Mouse (Mus musculus): ENCODE measurements at regions not wholly inside any gene's neighbourhood (a gene's known extent, or its start where the extent isn't known, plus 50 kb on each side); places are given as distances from the start of the nearest gene placed in this dataset.

- peak in 1 of 2 experiments; percentile 10 for DNase-seq
These were observed 893.5 kb upstream of the Car8 start for GRCm38 (mm10) chr4:9132356-9132755.

DNA sequence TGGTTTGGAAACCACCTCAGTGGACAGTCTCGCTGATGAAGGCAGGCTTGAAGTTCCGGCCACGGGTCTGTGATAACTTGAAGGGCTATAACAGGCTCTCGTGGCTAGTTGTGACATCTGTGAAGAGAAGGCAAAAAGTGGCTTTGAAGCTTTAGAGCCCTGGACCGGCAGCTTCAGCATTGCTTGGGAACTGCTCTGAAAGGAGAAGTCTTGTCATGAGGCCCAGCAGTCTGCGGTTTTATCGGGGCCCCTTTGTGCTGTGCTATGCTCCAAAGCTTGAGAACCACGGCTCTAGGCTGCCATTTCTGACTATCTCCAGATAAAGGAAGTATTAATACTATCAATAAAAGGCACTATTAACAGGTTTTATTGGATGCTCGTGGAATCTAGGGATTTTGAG, 892.8 kb upstream of the Car8 start:
- DNase-seq, result peak in 1 of 2 experiments; percentile 6

- DNase-seq, result peak; percentile 77 to 80
These were observed 886.6 kb upstream of the Car8 start for GRCm38 (mm10) chr4:9125236-9125963.

GRCm38 (mm10) chr4:9124586-9125232, 885.9 kb upstream of the Car8 start:
- no peak for DNase-seq

DNA sequence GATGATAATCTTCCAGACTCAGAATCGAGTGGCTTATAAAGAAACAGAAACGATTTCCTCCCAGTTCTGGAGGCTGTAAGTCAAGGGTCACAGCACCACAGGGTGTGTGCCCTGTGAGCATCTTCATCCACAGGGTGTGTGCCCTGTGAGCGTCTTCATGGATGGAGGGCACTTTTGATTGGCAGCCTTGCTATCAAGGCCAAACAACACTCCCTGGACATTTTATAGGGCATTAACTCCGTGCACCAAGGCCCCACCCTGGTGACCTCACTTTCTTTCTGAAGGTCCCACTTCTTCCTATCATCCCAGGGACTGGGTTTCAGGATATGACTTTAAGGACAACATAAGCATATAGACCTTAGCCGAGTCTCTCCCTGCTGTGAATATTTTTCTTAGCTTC, 885.3 kb upstream of the Car8 start:
- DNase-seq, result no peak

DNA sequence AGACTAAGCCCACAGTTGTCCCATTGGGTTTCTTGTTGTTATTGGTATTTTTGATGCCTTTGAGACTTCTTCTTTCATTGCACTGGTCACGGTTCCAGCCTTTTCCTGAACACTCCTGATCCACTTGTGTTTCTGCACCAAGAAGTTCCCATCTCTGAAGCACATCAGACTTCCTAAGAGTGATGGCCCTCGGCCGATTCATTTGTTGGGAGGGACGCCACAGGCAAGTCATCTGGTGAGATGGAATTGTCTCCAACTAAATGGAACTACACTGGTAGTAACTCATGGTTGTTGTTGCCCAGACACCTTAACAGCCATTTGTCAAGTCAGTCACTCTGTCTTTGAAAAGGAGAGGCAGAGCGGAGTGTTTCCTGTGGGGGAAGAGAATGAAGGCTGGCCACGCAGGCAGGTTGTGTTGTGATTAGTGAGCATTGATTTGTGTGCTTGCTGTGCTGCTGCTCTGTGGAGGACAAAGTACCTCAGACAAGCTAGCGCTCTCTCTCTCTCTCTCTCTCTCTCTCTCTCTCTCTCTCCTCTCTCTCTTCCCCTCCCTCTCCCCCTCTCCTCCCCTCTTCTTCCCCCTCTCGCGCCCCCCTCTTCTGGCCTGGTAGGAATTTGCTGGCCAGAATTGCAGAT, 884.7 kb upstream of the Car8 start:
- no peak for DNase-seq

DNA sequence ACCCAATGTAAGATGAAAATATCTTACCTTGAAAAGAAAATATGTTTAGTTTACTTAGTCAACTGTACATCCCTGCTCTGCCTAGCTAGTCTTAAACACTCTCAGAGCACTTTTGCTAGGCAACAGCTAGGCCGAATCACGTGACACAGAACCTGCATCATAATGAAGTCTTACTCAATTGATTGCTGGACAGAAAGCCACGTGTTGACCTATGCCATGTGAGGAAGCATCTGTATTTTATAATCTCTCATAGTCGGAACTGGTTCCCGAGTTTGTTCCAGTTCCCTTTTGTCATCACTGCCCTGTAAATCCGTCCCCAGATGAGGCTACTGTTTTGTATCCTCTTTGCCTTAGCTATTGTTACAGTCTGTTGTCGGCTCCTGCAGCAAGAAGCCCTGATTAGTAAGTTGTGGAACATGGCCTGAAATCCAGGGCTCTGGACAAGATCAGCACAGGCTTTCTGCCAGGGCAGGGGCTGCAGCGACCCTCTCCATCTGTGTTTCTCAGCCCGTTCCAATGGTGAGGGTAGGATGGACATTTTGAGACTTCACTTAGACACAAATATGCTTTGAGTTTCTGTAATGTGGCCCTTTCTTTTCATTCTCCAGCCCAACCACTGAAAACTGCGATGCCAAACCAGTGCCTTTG, 883.9 kb upstream of the Car8 start:
- DNase-seq, result no peak

DNA sequence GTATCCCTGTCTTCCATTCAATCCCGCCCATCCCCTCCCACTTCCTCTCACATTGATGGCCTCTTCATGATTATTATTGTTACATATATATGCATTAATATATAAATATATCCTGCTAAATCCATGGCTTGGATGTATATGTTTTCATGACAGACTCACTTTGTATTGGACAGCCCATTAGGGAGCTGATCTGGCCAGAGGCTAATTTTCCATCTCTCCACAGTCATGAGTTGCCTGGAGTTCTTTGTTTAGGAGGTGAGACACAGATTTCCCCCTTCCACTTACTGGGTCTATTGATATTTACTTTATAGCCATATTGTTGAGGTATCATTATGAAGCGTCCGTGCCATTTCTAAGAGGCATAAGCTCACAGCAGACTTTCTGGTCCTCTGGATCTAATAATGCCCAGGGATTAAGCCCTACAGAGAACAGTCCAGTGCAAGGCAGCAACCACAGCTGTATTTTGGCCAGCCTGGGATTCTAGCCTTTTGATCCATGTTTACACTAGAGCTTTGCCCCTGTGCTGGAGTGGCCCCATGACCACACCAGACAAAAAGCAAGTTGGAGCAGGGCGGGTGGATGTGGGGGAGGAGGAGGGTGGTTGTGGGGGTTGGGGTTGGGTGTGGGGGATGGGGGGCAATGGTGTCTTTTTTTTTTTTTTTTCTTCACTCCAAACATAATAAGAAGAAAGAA, 878.3 kb upstream of the Car8 start:
- DNase-seq, result no peak

DNA sequence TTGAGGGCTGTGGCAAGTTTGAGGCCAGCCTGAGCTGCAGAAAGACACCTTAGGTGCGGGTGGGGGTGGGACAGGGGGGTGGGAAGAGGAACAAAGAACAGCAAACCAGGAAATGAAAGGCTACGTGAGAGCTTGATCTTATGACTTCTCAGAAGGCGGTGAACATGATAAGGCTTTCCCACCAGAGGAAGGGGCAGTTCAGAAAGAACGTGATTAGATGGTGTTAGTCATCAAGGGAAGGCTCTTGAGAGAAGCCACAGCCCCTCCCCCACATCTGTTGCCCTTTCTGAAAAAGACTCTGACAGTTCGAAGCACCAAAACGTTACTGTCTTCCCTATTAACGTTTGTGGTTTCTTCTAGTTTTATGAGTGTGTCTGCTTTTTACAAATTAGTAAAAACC, 877.0 kb upstream of the Car8 start:
- DNase-seq, result no peak

- DNase-seq, result peak; percentile 48 to 61
These were observed 875.1 kb upstream of the Car8 start for GRCm38 (mm10) chr4:9113982-9114381.

- no peak for DNase-seq
These were observed 871.5 kb upstream of the Car8 start for GRCm38 (mm10) chr4:9110355-9110754.

GRCm38 (mm10) chr4:9107295-9107694, 868.5 kb upstream of the Car8 start:
- DNase-seq, result peak; percentile 88 to 96

GRCm38 (mm10) chr4:9106778-9107177, 867.9 kb upstream of the Car8 start:
- DNase-seq, result peak in 1 of 2 experiments; percentile 30

DNA sequence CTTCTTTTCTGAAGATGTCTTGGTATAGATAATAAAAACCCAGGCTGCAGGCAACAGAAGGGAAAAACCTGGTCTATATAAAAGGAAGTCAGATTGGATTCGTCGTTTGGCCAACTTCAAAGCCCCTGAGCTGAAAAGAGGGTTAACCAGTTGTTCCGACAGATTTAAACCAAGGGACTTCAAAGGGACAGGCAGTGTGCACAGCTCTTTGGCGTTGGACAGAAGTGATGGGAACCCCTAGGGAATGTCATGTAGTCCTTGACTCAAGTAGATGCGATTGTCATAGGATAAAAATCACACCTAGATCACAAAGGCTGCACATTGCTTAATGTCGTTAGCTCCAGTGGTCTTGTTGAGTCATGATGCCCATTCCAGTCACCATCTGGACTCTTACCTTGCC, 865.8 kb upstream of the Car8 start:
- no peak for DNase-seq

- DNase-seq, result no peak
These were observed 865.1 kb upstream of the Car8 start for GRCm38 (mm10) chr4:9103958-9104357.

GRCm38 (mm10) chr4:9096809-9097700, 858.2 kb upstream of the Car8 start:
- DNase-seq, result peak; percentile 92 to 95

GRCm38 (mm10) chr4:9096274-9096673, 857.4 kb upstream of the Car8 start:
- no peak for DNase-seq

- no peak for DNase-seq
These were observed 856.8 kb upstream of the Car8 start for GRCm38 (mm10) chr4:9095646-9096045.

DNA sequence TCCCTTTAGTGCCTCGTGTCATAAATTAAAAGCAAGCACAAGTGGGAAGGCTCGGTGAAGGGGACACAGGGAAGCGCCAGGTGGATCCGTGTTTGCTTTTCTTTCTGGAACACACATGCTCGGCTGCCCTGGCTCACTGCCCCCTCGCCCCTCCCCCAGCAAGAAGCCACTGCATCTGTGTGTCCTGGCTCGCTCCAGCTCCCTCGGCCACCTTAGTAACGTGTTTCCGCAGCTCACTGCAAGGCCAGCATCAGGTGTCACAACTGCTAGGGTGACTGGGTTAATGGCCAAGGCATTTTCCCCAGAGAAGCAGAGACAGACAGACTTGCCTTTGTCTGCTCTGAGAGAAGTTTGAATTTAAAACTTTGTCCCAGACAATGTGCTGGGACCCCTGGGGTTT, 855.7 kb upstream of the Car8 start:
- DNase-seq, result no peak

- DNase-seq, result no peak
These were observed 855.2 kb upstream of the Car8 start for GRCm38 (mm10) chr4:9094076-9094475.

GRCm38 (mm10) chr4:9083526-9083925, 844.7 kb upstream of the Car8 start:
- no peak for DNase-seq

Data from cerebellum, adult 18-20 months (tissue).